Mouse (Mus musculus) forebrain, embryonic 15.5 days (tissue): Measurements from ENCODE around the gene Tmem50b. TPM values are rescaled to one million over a fixed set of nuclear protein-coding genes. Genes with fewer than 3 reads are reported as not detected.
"Not testable (repeated sequence)": the region's sequence is repeated elsewhere in the genome, so short reads cannot be mapped to it uniquely, and the experiment has no call there.

Experiments
- ATAC-seq: fragments of 200-750 bp; cut with Nextera tagmentation; replicated peaks from 2 replicates; pipeline ENCODE4 v1.8.0; 2017; ENCODE audit warnings: mild to moderate bottlenecking, moderate TSS enrichment, moderate library complexity
- H3K27ac ChIP-seq: fragments of 300-500 bp; sonication (generic); replicated peaks from 2 replicates; pipeline ENCODE4 v1.5.1; 2015; ENCODE audit warnings: mild to moderate bottlenecking, inconsistent platforms
- H3K27me3 ChIP-seq: fragments of 300-500 bp; sonication (generic); 2 replicates; pipeline ENCODE4 v1.6.1; 2015; ENCODE audit warnings: inconsistent platforms
- H3K36me3 ChIP-seq: fragments of 300-500 bp; sonication (generic); 2 replicates; pipeline ENCODE4 v1.6.1; 2015; ENCODE audit warnings: mild to moderate bottlenecking, inconsistent platforms
- H3K4me1 ChIP-seq: fragments of 300-500 bp; sonication (generic); 2 replicates; pipeline ENCODE4 v1.6.1; 2015; ENCODE audit warnings: inconsistent platforms
- H3K4me2 ChIP-seq: fragments of 300-500 bp; sonication (generic); replicated peaks from 2 replicates; pipeline ENCODE4 v1.6.1; 2015; ENCODE audit warnings: mild to moderate bottlenecking, inconsistent platforms
- H3K4me3 ChIP-seq: fragments of 300-500 bp; sonication (generic); 2 replicates; pipeline ENCODE4 v1.5.1; 2015; ENCODE audit warnings: mild to moderate bottlenecking, inconsistent platforms
- H3K9ac ChIP-seq: fragments of 300-500 bp; sonication (generic); replicated peaks from 2 replicates; pipeline ENCODE4 v1.6.1; 2015; ENCODE audit warnings: mild to moderate bottlenecking, inconsistent platforms
- H3K9me3 ChIP-seq: fragments of 300-500 bp; sonication (generic); 2 replicates; pipeline ENCODE4 v1.6.1; 2016; ENCODE audit warnings: inconsistent platforms
- WGBS: fragments of 180-500 bp; shearing (Covaris S2); methylation state at CpG from one replicate; pipeline ENCODE4 v1.1.7; 2015; ENCODE audit warnings: mixed read lengths; 5-methylcytosine and 5-hydroxymethylcytosine counted together
- microRNA-seq: library from miRNA; unstranded; fragments of <30 nt; microRNA quantifications from one replicate; pipeline ENCODE4, GENCODE M21; 2016
- polyA plus RNA-seq: library from polyadenylated mRNA; unstranded; fragments of >200 nt; fragmentation: Nextera tagmentation; extraction: Ambion mirVana; gene quantifications from 2 replicates; pipeline ENCODE4 v1.2.1, GENCODE M21; 2015

Gene Tmem50b
- polyA plus RNA-seq, 1 experiment from 2014 or later: 89.2 TPM

DNA sequence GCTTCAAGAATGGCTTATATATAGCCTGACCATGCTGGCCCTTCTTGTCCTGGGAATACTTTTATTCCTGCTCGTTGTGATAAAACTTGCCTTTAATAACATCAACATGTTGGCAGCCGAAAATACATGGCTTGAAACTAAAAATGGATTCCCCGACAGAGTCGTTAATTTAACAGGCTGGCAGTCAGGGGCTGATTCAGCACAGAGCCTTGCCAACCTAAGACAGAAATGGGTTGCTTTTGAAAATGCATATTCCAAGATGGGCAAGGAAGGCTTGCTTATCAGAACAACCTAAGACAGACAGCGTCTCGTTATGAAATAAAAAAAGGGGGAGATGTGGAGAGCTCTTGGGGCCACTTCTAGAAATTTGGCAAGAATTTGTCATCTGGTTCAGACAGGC lies 65.7 kb downstream of the Tmem50b start:
- H3K27me3 ChIP-seq: no peaks in the 10 kb centered on the region
- H3K9ac ChIP-seq: no peak overlapping the region
- 61% methylated on average over 6 of the region's 6 CpGs for WGBS
- H3K4me3 ChIP-seq: no peak overlapping the region
- peaks cover 14% of the 10 kb centered on the region for H3K4me1 ChIP-seq
- H3K4me2 ChIP-seq: no peak overlapping the region
- peak overlapping the region; percentile 54 for H3K27ac ChIP-seq
- H3K9me3 ChIP-seq: no peaks in the 10 kb centered on the region
- H3K36me3 ChIP-seq: no peaks in the 10 kb centered on the region
- ATAC-seq: no peak

DNA sequence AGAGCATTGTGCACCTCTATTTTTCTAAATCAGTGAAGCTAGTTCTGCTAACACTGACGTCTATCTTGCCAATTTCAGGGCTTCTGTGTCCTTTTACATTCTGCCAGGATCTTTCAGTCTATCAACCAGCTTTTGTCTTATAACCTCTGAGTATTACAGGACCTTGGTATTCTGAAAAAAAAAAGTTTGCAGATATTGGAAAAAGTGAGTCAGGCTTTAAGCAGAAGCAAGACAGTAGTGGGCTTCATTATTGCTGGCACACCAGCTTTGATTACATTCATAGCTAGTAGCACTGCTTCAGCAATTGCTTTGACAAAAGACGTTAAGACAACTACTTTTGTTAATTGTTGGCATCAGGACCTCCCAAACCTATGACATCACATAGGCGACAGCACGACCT lies 66.8 kb downstream of the Tmem50b start:
- H3K27ac ChIP-seq: 0 out of 2 replicates have a peak overlapping the region, but pooled peaks have one; percentile 54
- H3K4me1 ChIP-seq: peaks cover 14% of the 10 kb centered on the region
- H3K36me3 ChIP-seq, H3K27me3 ChIP-seq, H3K9me3 ChIP-seq, ATAC-seq, H3K4me3 ChIP-seq, H3K9ac ChIP-seq, H3K4me2 ChIP-seq: not testable (repeated sequence)
- 76% methylated on average over 4 of the region's 4 CpGs for WGBS

DNA sequence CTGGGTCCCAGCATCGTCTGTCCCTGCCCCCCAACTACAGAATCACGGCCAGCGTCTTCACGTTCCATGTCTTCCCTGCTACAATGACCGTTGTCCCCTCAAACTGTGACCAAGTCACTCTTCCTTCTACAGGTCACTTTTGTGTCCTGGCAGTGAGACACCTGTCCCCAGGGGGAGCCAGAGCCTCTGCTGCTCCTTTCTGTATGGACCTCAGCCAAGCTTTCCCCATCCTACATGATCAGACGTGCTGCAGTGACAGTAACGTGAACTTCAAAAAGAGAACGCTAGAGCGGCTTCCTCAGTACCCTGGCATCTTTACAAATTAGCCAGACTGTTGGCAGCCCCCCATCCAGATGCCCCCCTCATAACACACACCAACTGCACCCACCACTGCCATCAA lies 69.0 kb downstream of the Tmem50b start:
- Histone ChIP-seq H3K9ac (no peak overlapping the region), H3K27me3 (no peaks in the 10 kb centered on the region), H3K27ac (no peak overlapping the region), H3K4me2 (no peak overlapping the region), H3K4me1 (peaks cover 14% of the 10 kb centered on the region), H3K36me3 (no peaks in the 10 kb centered on the region), H3K4me3 (no peak overlapping the region), H3K9me3 (no peaks in the 10 kb centered on the region)
- 74% methylated on average over 9 of the region's 9 CpGs for WGBS
- ATAC-seq: no peak

GRCm38 (mm10) chr16:91527500-91527899 lies 70.1 kb downstream of the Tmem50b start:
- WGBS: 74% methylated on average over 5 of the region's 5 CpGs

DNA sequence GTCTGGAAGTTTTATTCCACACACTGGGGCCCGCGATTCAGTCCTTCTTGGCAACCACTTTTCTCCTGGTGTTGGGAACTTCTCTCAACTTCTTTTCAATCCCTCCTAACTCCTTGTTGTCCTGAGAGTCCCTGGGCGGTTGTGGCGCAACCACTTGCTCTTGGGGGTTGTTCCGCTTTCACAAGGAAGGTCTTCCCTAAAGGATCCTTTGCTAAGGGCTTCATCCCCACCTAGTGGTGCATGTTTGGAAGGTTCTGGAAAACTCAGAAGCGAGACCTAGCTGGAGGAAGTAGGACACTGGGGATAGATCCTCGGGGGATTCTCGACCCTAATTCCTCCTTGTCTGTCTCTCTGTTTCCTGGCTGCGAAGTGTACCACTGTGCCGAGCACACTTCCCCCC lies 70.5 kb downstream of the Tmem50b start:
- Histone ChIP-seq H3K4me2 (no peak overlapping the region), H3K4me3 (no peak overlapping the region), H3K4me1 (peaks cover 9% of the 10 kb centered on the region), H3K9me3 (no peaks in the 10 kb centered on the region), H3K9ac (no peak overlapping the region), H3K27ac (no peak overlapping the region), H3K27me3 (no peaks in the 10 kb centered on the region), H3K36me3 (no peaks in the 10 kb centered on the region)
- ATAC-seq: no peak
- 84% methylated on average over 10 of the region's 10 CpGs for WGBS

More at GRCm38 (mm10) chr16:91527500-91527899, 70.1 kb downstream of the Tmem50b start:
- no peak overlapping the region for H3K4me2 ChIP-seq
- H3K4me3 ChIP-seq: no peak overlapping the region
- H3K4me1 ChIP-seq: peaks cover 14% of the 10 kb centered on the region
- no peaks in the 10 kb centered on the region for H3K36me3 ChIP-seq
- H3K27me3 ChIP-seq: no peaks in the 10 kb centered on the region
- ATAC-seq: no peak
- H3K9me3 ChIP-seq: no peaks in the 10 kb centered on the region
- no peak overlapping the region for H3K9ac ChIP-seq
- no peak overlapping the region for H3K27ac ChIP-seq

DNA sequence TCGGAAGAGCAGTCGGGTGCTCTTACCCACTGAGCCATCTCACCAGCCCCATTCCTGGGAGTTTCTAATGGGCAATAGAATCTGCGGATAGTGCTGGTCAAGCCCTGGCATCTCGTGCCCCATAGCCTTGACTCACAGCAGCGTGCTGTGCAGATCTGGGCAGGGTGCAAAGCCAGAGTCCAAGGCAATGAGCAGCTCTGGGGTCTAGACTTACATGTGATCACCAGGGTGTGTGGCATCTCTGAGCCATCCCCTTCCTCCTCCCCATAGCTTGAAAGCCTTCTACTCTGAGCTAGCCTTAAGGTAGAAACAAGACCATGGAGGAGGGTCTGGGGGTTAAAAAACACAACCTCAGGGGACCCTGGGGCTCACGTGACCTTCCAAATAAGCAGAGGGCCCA lies 71.3 kb downstream of the Tmem50b start:
- Histone ChIP-seq H3K4me3 (no peak overlapping the region), H3K27me3 (no peaks in the 10 kb centered on the region), H3K9me3 (no peaks in the 10 kb centered on the region), H3K9ac (no peak overlapping the region), H3K4me2 (no peak overlapping the region), H3K27ac (no peak overlapping the region), H3K4me1 (peaks cover 6% of the 10 kb centered on the region; the same call in 1 of the 2 replicates), H3K36me3 (no peaks in the 10 kb centered on the region)
- 92% methylated on average over 6 of the region's 6 CpGs for WGBS
- no peak for ATAC-seq

Small RNA genes lying within 50 kb of the gene (microRNA-seq; reads per million reads assigned to microRNA genes)
- not detected for gene Mir6367

Other genes starting within 250 kb of the Tmem50b start
- 41.6 and 42.3 TPM in 2 replicates for gene Ifnar2, start 225.0 kb downstream of the Tmem50b start, polyA plus RNA-seq
- not detected in 2 replicates for gene Gm21970, start 206.1 kb downstream of the Tmem50b start, polyA plus RNA-seq
- 7.7 and 9.6 TPM in 2 replicates for gene Il10rb, start 191.6 kb downstream of the Tmem50b start, polyA plus RNA-seq
- 52.6 and 54.8 TPM in 2 replicates for gene Ifnar1, start 112.6 kb downstream of the Tmem50b start, polyA plus RNA-seq
- gene Ifngr2, start 50.7 kb downstream of the Tmem50b start, polyA plus RNA-seq: 104 and 105 TPM in 2 replicates
- gene Dnajc28, start 21.2 kb upstream of the Tmem50b start, polyA plus RNA-seq: 8.0 and 9.0 TPM in 2 replicates
- gene Gart, start 49.2 kb upstream of the Tmem50b start, polyA plus RNA-seq: 79.1 and 79.9 TPM in 2 replicates
- gene Son, start 49.7 kb upstream of the Tmem50b start, polyA plus RNA-seq: 142 TPM in 2 replicates
- 20.0 and 20.3 TPM in 2 replicates for gene Donson, start 91.0 kb upstream of the Tmem50b start, polyA plus RNA-seq
- 111 and 118 TPM in 2 replicates for gene Cryzl1, start 131.2 kb upstream of the Tmem50b start, polyA plus RNA-seq
- 82.5 and 86.7 TPM in 2 replicates for gene Itsn1, start 131.5 kb upstream of the Tmem50b start, polyA plus RNA-seq